Mouse (Mus musculus): ENCODE measurements around the gene Mfap3l. TPM values are rescaled to one million over a fixed set of nuclear protein-coding genes. Genes with fewer than 3 reads are reported as not detected.
"Not testable (repeated sequence)": the region's sequence is repeated elsewhere in the genome, so short reads cannot be mapped to it uniquely, and the experiment has no call there.

The Mfap3l gene
- 10 to 100 TPM in 1 of 2 experiments, 1 to 10 TPM in 1; 8.7 to 10.4 TPM for total RNA-seq (2021)

GRCm38 (mm10) chr8:60632250-60632932 is at the start of gene Mfap3l:
Gene Mfap3l (plus strand): TSS chr8:60632827.
- intact Hi-C loops (cut with DNase I), result loop anchor here (5.0 to 10.0 kb wide), 4 partner anchors 235 to 852 kb away; partner anchors contain the start of genes Cbr4, Clcn3 and Hpf1
- peak; percentile 84 to 85 for DNase-seq

GRCm38 (mm10) chr8:60583369-60583768 is 49.3 kb upstream of the Mfap3l start:
- intact Hi-C loops (cut with DNase I), result no loop called here
- DNase-seq, result no peak

- intact Hi-C loops (cut with DNase I), result loop anchor here (5.0 kb wide), 1 partner anchor 84 kb away; the partner anchor contains the start of gene Aadat
- not testable (repeated sequence) for DNase-seq
Observed at GRCm38 (mm10) chr8:60591352-60592105, 41.1 kb upstream of the Mfap3l start.

GRCm38 (mm10) chr8:60594761-60595160 is 37.9 kb upstream of the Mfap3l start:
- intact Hi-C loops (cut with DNase I), result loop anchor here (5.0 kb wide), 1 partner anchor 87 kb away; the partner anchor contains the start of gene Aadat
- peak in 1 of 2 experiments; percentile 5 for DNase-seq

GRCm38 (mm10) chr8:60611580-60612111 is 21.0 kb upstream of the Mfap3l start:
- no peak for DNase-seq
- intact Hi-C loops (cut with DNase I), result loop anchor here (10.0 kb wide), 1 partner anchor 903 kb away; no protein-coding TSS in a partner anchor

- intact Hi-C loops (cut with DNase I), result loop anchor here (1.0 to 10.0 kb wide), 2 partner anchors 248 to 898 kb away; no protein-coding TSS in a partner anchor
- peak in 1 of 2 experiments; percentile 37 for DNase-seq
Observed at GRCm38 (mm10) chr8:60616928-60617327, 15.7 kb upstream of the Mfap3l start.

GRCm38 (mm10) chr8:60621561-60621960 is 11.1 kb upstream of the Mfap3l start:
- intact Hi-C loops (cut with DNase I), result no loop called here
- no peak for DNase-seq

- intact Hi-C loops (cut with DNase I), result no loop called here
Observed at GRCm38 (mm10) chr8:60622056-60622455, 10.6 kb upstream of the Mfap3l start.

GRCm38 (mm10) chr8:60623438-60623837 is 9.2 kb upstream of the Mfap3l start:
- no peak for DNase-seq
- intact Hi-C loops (cut with DNase I), result no loop called here

More at GRCm38 (mm10) chr8:60622056-60622455, 10.6 kb upstream of the Mfap3l start:
- no peak for DNase-seq

GRCm38 (mm10) chr8:60624722-60625121 is 7.9 kb upstream of the Mfap3l start:
- intact Hi-C loops (cut with DNase I), result no loop called here

GRCm38 (mm10) chr8:60627937-60628336 is 4.7 kb upstream of the Mfap3l start:
- intact Hi-C loops (cut with DNase I), result no loop called here
- DNase-seq, result no peak

More at GRCm38 (mm10) chr8:60624722-60625121, 7.9 kb upstream of the Mfap3l start:
- no peak for DNase-seq

- no peak for DNase-seq
- intact Hi-C loops (cut with DNase I), result no loop called here
Observed at GRCm38 (mm10) chr8:60629059-60629458, 3.6 kb upstream of the Mfap3l start.

GRCm38 (mm10) chr8:60631504-60631934 is 1.1 kb upstream of the Mfap3l start:
- peak; percentile 67 to 72 for DNase-seq

GRCm38 (mm10) chr8:60632933-60633655 is 467 bp downstream of the Mfap3l start:
- intact Hi-C loops (cut with DNase I), result loop anchor here (5.0 to 10.0 kb wide), 4 partner anchors 234 to 852 kb away; partner anchors contain the start of genes Cbr4, Clcn3 and Hpf1
- DNase-seq, result no peak

More at GRCm38 (mm10) chr8:60631504-60631934, 1.1 kb upstream of the Mfap3l start:
- intact Hi-C loops (cut with DNase I), result loop anchor here (5.0 to 10.0 kb wide), 4 partner anchors 236 to 853 kb away; partner anchors contain the start of genes Cbr4, Clcn3 and Hpf1

GRCm38 (mm10) chr8:60634921-60635320 is 2.3 kb downstream of the Mfap3l start:
- no peak for DNase-seq
- intact Hi-C loops (cut with DNase I), result loop anchor here (5.0 to 10.0 kb wide), 4 partner anchors 232 to 850 kb away; partner anchors contain the start of genes Cbr4, Clcn3 and Hpf1

- no peak for DNase-seq
- intact Hi-C loops (cut with DNase I), result loop anchor here (10.0 kb wide), 2 partner anchors 349 to 849 kb away; partner anchors contain the start of genes Cbr4 and Clcn3
Observed at GRCm38 (mm10) chr8:60635846-60636245, 3.2 kb downstream of the Mfap3l start.

GRCm38 (mm10) chr8:60640046-60640445 is 7.4 kb downstream of the Mfap3l start:
- no peak for DNase-seq
- intact Hi-C loops (cut with DNase I), result no loop called here

GRCm38 (mm10) chr8:60643416-60644020 is 10.9 kb downstream of the Mfap3l start:
- DNase-seq, result no peak
- intact Hi-C loops (cut with DNase I), result no loop called here

- DNase-seq, result no peak
- intact Hi-C loops (cut with DNase I), result no loop called here
Observed at GRCm38 (mm10) chr8:60645164-60645563, 12.5 kb downstream of the Mfap3l start.

All from heart, postnatal 36 days (tissue).